Mouse (Mus musculus): ENCODE data around the gene Lhb.

The Lhb gene

GRCm38 (mm10) chr7:45413864-45414739, 6.5 kb upstream of the Lhb start:
- no peak for DNase-seq (ENCODE audit: low read depth, low spot score)

- DNase-seq (ENCODE audit: low read depth, low spot score), result no peak
Measured at GRCm38 (mm10) chr7:45414740-45415224, 5.8 kb upstream of the Lhb start.

- no peak for DNase-seq (ENCODE audit: low read depth, low spot score)
Measured at GRCm38 (mm10) chr7:45415636-45416035, 5.0 kb upstream of the Lhb start.

GRCm38 (mm10) chr7:45417962-45418492, 2.6 kb upstream of the Lhb start:
- no peak for DNase-seq (ENCODE audit: low read depth, low spot score)

- DNase-seq (ENCODE audit: low read depth, low spot score), result no peak
Measured at GRCm38 (mm10) chr7:45419859-45420614, 583 bp upstream of the Lhb start.

GRCm38 (mm10) chr7:45421194-45421593, 574 bp downstream of the Lhb start:
- DNase-seq (ENCODE audit: low read depth, low spot score), result no peak

GRCm38 (mm10) chr7:45426556-45426955, 5.9 kb downstream of the Lhb start:
- DNase-seq (ENCODE audit: low read depth, low spot score), result no peak

- no peak for DNase-seq (ENCODE audit: low read depth, low spot score)
Measured at GRCm38 (mm10) chr7:45433835-45434202, 13.2 kb downstream of the Lhb start.

GRCm38 (mm10) chr7:45434203-45435015, 13.8 kb downstream of the Lhb start, which contains the start of gene Gys1:
Gys1 (plus strand) TSS chr7:45434844.
- peak; percentile 100 for DNase-seq (ENCODE audit: low read depth, low spot score)

GRCm38 (mm10) chr7:45435038-45435437, 14.4 kb downstream of the Lhb start:
- no peak for DNase-seq (ENCODE audit: low read depth, low spot score)

GRCm38 (mm10) chr7:45436444-45436843, 15.8 kb downstream of the Lhb start:
- no peak for DNase-seq (ENCODE audit: low read depth, low spot score)

- DNase-seq (ENCODE audit: low read depth, low spot score), result no peak
Measured at GRCm38 (mm10) chr7:45437046-45437445, 16.4 kb downstream of the Lhb start.

GRCm38 (mm10) chr7:45437521-45438276, 17.1 kb downstream of the Lhb start, which contains the start of gene Ruvbl2:
Ruvbl2 (minus strand) TSS chr7:45438096.
- no peak for DNase-seq (ENCODE audit: low read depth, low spot score)

- no peak for DNase-seq (ENCODE audit: low read depth, low spot score)
Measured at GRCm38 (mm10) chr7:45443526-45444420, 23.2 kb downstream of the Lhb start.

- DNase-seq (ENCODE audit: low read depth, low spot score), result no peak
Measured at GRCm38 (mm10) chr7:45446589-45446988, 26.0 kb downstream of the Lhb start.

GRCm38 (mm10) chr7:45447325-45447990, 26.8 kb downstream of the Lhb start:
- no peak for DNase-seq (ENCODE audit: low read depth, low spot score)

- no peak for DNase-seq (ENCODE audit: low read depth, low spot score)
Measured at GRCm38 (mm10) chr7:45449974-45450373, 29.4 kb downstream of the Lhb start.

- peak; percentile 72 for DNase-seq (ENCODE audit: low read depth, low spot score)
Measured at GRCm38 (mm10) chr7:45451344-45451982, 30.8 kb downstream of the Lhb start.

- no peak for DNase-seq (ENCODE audit: low read depth, low spot score)
Measured at GRCm38 (mm10) chr7:45454971-45455370, 34.4 kb downstream of the Lhb start.

Data from telencephalon, adult 2 months (tissue).